Mouse (Mus musculus) forebrain, embryonic 12.5 days (tissue): Measurements from ENCODE around the gene Mcat. TPM values are rescaled to one million over a fixed set of nuclear protein-coding genes. Genes with fewer than 3 reads are reported as not detected.

Experiments used
- ATAC-seq: fragments of 200-750 bp; cut with Nextera tagmentation; 2 replicates; pipeline ENCODE4 v1.8.0; 2017; ENCODE audit warnings: moderate TSS enrichment; ENCODE audit not compliant: low FRiP score
- H3K27ac ChIP-seq: fragments of 300-500 bp; sonication (generic); 2 replicates; pipeline ENCODE4 v1.5.1; 2016; ENCODE audit warnings: mild to moderate bottlenecking
- H3K27me3 ChIP-seq: fragments of 300-500 bp; sonication (generic); 2 replicates; pipeline ENCODE4 v1.6.1; 2016; ENCODE audit warnings: mild to moderate bottlenecking
- H3K36me3 ChIP-seq: fragments of 300-500 bp; sonication (generic); replicated peaks from 2 replicates; pipeline ENCODE4 v1.6.1; 2016; ENCODE audit warnings: mild to moderate bottlenecking
- H3K4me1 ChIP-seq: fragments of 300-500 bp; sonication (generic); 2 replicates; pipeline ENCODE4 v1.6.1; 2016
- H3K4me2 ChIP-seq: fragments of 300-500 bp; sonication (generic); 2 replicates; pipeline ENCODE4 v1.6.1; 2016; ENCODE audit warnings: mild to moderate bottlenecking, moderate library complexity
- H3K4me3 ChIP-seq: fragments of 300-500 bp; sonication (generic); replicated peaks from 2 replicates; pipeline ENCODE4 v1.5.1; 2016; ENCODE audit warnings: mild to moderate bottlenecking
- H3K9ac ChIP-seq: fragments of 300-500 bp; sonication (generic); 2 replicates; pipeline ENCODE4 v1.6.1; 2016; ENCODE audit warnings: mild to moderate bottlenecking
- H3K9me3 ChIP-seq: fragments of 300-500 bp; sonication (generic); 2 replicates; pipeline ENCODE4 v1.6.1; 2016
- WGBS: fragments of 180-500 bp; shearing (Covaris S2); methylation state at CpG from one replicate; pipeline ENCODE4 v1.1.7; 2016; 5-methylcytosine and 5-hydroxymethylcytosine counted together
- polyA plus RNA-seq: library from polyadenylated mRNA; unstranded; fragments of >200 nt; fragmentation: Nextera tagmentation; extraction: Ambion mirVana; gene quantifications from 2 replicates; pipeline ENCODE4 v1.2.1, GENCODE M21; 2016

Mcat gene
- polyA plus RNA-seq, 1 experiment from 2014 or later = 38.8 TPM

GRCm38 (mm10) chr15:83573606-83574005 lies 10.0 kb upstream of the Mcat start:
- WGBS = 99% methylated on average over 12 of the region's 12 CpGs
- H3K9me3 ChIP-seq = no peaks in the 10 kb centered on the region
- no peak overlapping the region for H3K27ac ChIP-seq
- no peaks in the 10 kb centered on the region for H3K4me1 ChIP-seq
- no peak overlapping the region for H3K4me3 ChIP-seq
- no peaks in the 10 kb centered on the region for H3K27me3 ChIP-seq
- no peak overlapping the region for H3K9ac ChIP-seq
- ATAC-seq = no peak
- no peak overlapping the region for H3K4me2 ChIP-seq
- peaks cover 44% of the 10 kb centered on the region for H3K36me3 ChIP-seq

- H3K4me2 ChIP-seq = no peak overlapping the region
- H3K27ac ChIP-seq = no peak overlapping the region
- no peak overlapping the region for H3K4me3 ChIP-seq
- H3K36me3 ChIP-seq = peaks cover 29% of the 10 kb centered on the region
- no peaks in the 10 kb centered on the region for H3K9me3 ChIP-seq
- no peak overlapping the region for H3K9ac ChIP-seq
- 89% methylated on average over 4 of the region's 4 CpGs for WGBS
- no peak for ATAC-seq
- H3K27me3 ChIP-seq = no peaks in the 10 kb centered on the region
- H3K4me1 ChIP-seq = no peaks in the 10 kb centered on the region
Measured at GRCm38 (mm10) chr15:83572132-83572531, 8.5 kb upstream of the Mcat start.

- Histone ChIP-seq H3K9ac (no peak overlapping the region), H3K4me2 (no peak overlapping the region)
- 92% methylated on average over 5 of the region's 5 CpGs for WGBS
Measured at GRCm38 (mm10) chr15:83571636-83572035, 8.0 kb upstream of the Mcat start.

GRCm38 (mm10) chr15:83570641-83571040 lies 7.1 kb upstream of the Mcat start:
- no peak overlapping the region for H3K27ac ChIP-seq
- no peak overlapping the region for H3K4me3 ChIP-seq
- no peak overlapping the region for H3K9ac ChIP-seq
- H3K4me2 ChIP-seq = no peak overlapping the region
- H3K4me1 ChIP-seq = no peaks in the 10 kb centered on the region
- no peak for ATAC-seq
- no peaks in the 10 kb centered on the region for H3K27me3 ChIP-seq
- 69% methylated on average over 2 of the region's 2 CpGs for WGBS
- no peaks in the 10 kb centered on the region for H3K9me3 ChIP-seq
- H3K36me3 ChIP-seq = peaks cover 14% of the 10 kb centered on the region

More at GRCm38 (mm10) chr15:83571636-83572035, 8.0 kb upstream of the Mcat start:
- Histone ChIP-seq H3K9me3 (no peaks in the 10 kb centered on the region), H3K27ac (no peak overlapping the region), H3K4me1 (no peaks in the 10 kb centered on the region), H3K4me3 (no peak overlapping the region), H3K27me3 (no peaks in the 10 kb centered on the region), H3K36me3 (peaks cover 24% of the 10 kb centered on the region)
- ATAC-seq = no peak

GRCm38 (mm10) chr15:83569682-83570081 lies 6.1 kb upstream of the Mcat start:
- Histone ChIP-seq H3K27me3 (no peaks in the 10 kb centered on the region), H3K9me3 (no peaks in the 10 kb centered on the region), H3K9ac (no peak overlapping the region), H3K4me3 (no peak overlapping the region), H3K36me3 (peaks cover 4% of the 10 kb centered on the region), H3K4me2 (no peak overlapping the region), H3K27ac (no peak overlapping the region), H3K4me1 (no peaks in the 10 kb centered on the region)
- 62% methylated on average over 11 of the region's 11 CpGs for WGBS
- ATAC-seq = no peak

- Histone ChIP-seq H3K4me2 (no peak overlapping the region), H3K36me3 (no peaks in the 10 kb centered on the region), H3K27me3 (0 out of 2 replicates have a peak, but pooled peaks cover 3% of the 10 kb centered on the region), H3K4me3 (no peak overlapping the region), H3K27ac (no peak overlapping the region), H3K9ac (no peak overlapping the region), H3K4me1 (peaks cover 10% of the 10 kb centered on the region), H3K9me3 (no peaks in the 10 kb centered on the region)
- WGBS = 90% methylated on average over 5 of the region's 5 CpGs
- no peak for ATAC-seq
Measured at GRCm38 (mm10) chr15:83568544-83568943, 5.0 kb upstream of the Mcat start.

GRCm38 (mm10) chr15:83567728-83568127 lies 4.1 kb upstream of the Mcat start:
- no peak overlapping the region for H3K27ac ChIP-seq
- ATAC-seq = no peak
- no peaks in the 10 kb centered on the region for H3K36me3 ChIP-seq
- H3K4me1 ChIP-seq = peaks cover 18% of the 10 kb centered on the region
- 82% methylated on average over 3 of the region's 3 CpGs for WGBS
- no peaks in the 10 kb centered on the region for H3K9me3 ChIP-seq
- peaks cover 6% of the 10 kb centered on the region; the same call in 1 of the 2 replicates for H3K27me3 ChIP-seq
- H3K9ac ChIP-seq = no peak overlapping the region
- H3K4me3 ChIP-seq = no peak overlapping the region
- no peak overlapping the region for H3K4me2 ChIP-seq

- 74% methylated on average over 5 of the region's 5 CpGs for WGBS
- H3K4me3 ChIP-seq = no peak overlapping the region
- H3K9me3 ChIP-seq = no peaks in the 10 kb centered on the region
- H3K27ac ChIP-seq = no peak overlapping the region
- peaks cover 22% of the 10 kb centered on the region for H3K4me1 ChIP-seq
- peaks cover 12% of the 10 kb centered on the region; the same call in 1 of the 2 replicates for H3K27me3 ChIP-seq
- no peaks in the 10 kb centered on the region for H3K36me3 ChIP-seq
- no peak overlapping the region for H3K9ac ChIP-seq
- H3K4me2 ChIP-seq = no peak overlapping the region
- ATAC-seq = no peak
Measured at GRCm38 (mm10) chr15:83566006-83566405, 2.4 kb upstream of the Mcat start.

GRCm38 (mm10) chr15:83565434-83565833 lies 1.8 kb upstream of the Mcat start:
- no peak for ATAC-seq
- peaks cover 22% of the 10 kb centered on the region for H3K4me1 ChIP-seq
- no peak overlapping the region for H3K27ac ChIP-seq
- H3K4me2 ChIP-seq = no peak overlapping the region
- no peaks in the 10 kb centered on the region for H3K9me3 ChIP-seq
- peaks cover 12% of the 10 kb centered on the region; the same call in 1 of the 2 replicates for H3K27me3 ChIP-seq
- H3K4me3 ChIP-seq = no peak overlapping the region
- no peaks in the 10 kb centered on the region for H3K36me3 ChIP-seq
- H3K9ac ChIP-seq = no peak overlapping the region
- 82% methylated on average over 3 of the region's 3 CpGs for WGBS

GRCm38 (mm10) chr15:83563857-83564651 lies 467 bp upstream of the Mcat start:
- peak; percentile 51; the same call in 1 of the 2 replicates for ATAC-seq
- peak overlapping the region; percentile 41 for H3K4me3 ChIP-seq
- H3K4me2 ChIP-seq = peak overlapping the region; percentile 83
- H3K36me3 ChIP-seq = no peaks in the 10 kb centered on the region
- 3% methylated on average over 27 of the region's 27 CpGs for WGBS
- peak overlapping the region; percentile 57 for H3K9ac ChIP-seq
- peaks cover 22% of the 10 kb centered on the region for H3K4me1 ChIP-seq
- no peak overlapping the region for H3K27ac ChIP-seq
- H3K9me3 ChIP-seq = no peaks in the 10 kb centered on the region
- peaks cover 12% of the 10 kb centered on the region; the same call in 1 of the 2 replicates for H3K27me3 ChIP-seq

GRCm38 (mm10) chr15:83562626-83563270 lies 839 bp downstream of the Mcat start:
- Histone ChIP-seq H3K4me3 (peak overlapping the region; percentile 41; the same call in 1 of the 2 replicates), H3K4me1 (peaks cover 22% of the 10 kb centered on the region), H3K36me3 (no peaks in the 10 kb centered on the region), H3K9ac (no peak overlapping the region), H3K9me3 (no peaks in the 10 kb centered on the region), H3K27me3 (peaks cover 22% of the 10 kb centered on the region; the same call in 1 of the 2 replicates), H3K4me2 (peak overlapping the region; percentile 83), H3K27ac (peak overlapping the region; percentile 37; the same call in 1 of the 2 replicates)
- WGBS = 30% methylated on average over 15 of the region's 15 CpGs
- peak; percentile 51; the same call in 1 of the 2 replicates for ATAC-seq

GRCm38 (mm10) chr15:83560941-83561477 lies 2.6 kb downstream of the Mcat start:
- no peak overlapping the region for H3K27ac ChIP-seq
- H3K9me3 ChIP-seq = no peaks in the 10 kb centered on the region
- no peak overlapping the region for H3K4me2 ChIP-seq
- H3K9ac ChIP-seq = no peak overlapping the region
- no peak for ATAC-seq
- H3K27me3 ChIP-seq = peaks cover 23% of the 10 kb centered on the region; the same call in 1 of the 2 replicates
- H3K36me3 ChIP-seq = no peaks in the 10 kb centered on the region
- no peak overlapping the region for H3K4me3 ChIP-seq
- 52% methylated on average over 5 of the region's 5 CpGs for WGBS
- H3K4me1 ChIP-seq = peaks cover 24% of the 10 kb centered on the region
